Mouse (Mus musculus) erythroblast, embryonic 14.5 days (primary cell): ENCODE measurements around the gene Wdr82. TPM values are rescaled to one million over a fixed set of nuclear protein-coding genes. Genes with fewer than 3 reads are reported as not detected.

Experiments
- H3K27me3 ChIP-seq: 2 replicates; pipeline ENCODE4 v1.6.1; 2012; ENCODE audit warnings: inconsistent platforms; ENCODE audit not compliant: control insufficient read depth
- H3K36me3 ChIP-seq: 2 replicates; pipeline ENCODE4 v1.6.1; 2012; ENCODE audit warnings: mild to moderate bottlenecking, inconsistent platforms; ENCODE audit not compliant: control insufficient read depth
- H3K4me1 ChIP-seq: 2 replicates; pipeline ENCODE4 v1.6.1; 2012; ENCODE audit warnings: inconsistent platforms; ENCODE audit not compliant: control insufficient read depth
- H3K4me3 ChIP-seq: replicated peaks from 2 replicates; pipeline ENCODE3; 2012; ENCODE audit warnings: moderate library complexity, mild to moderate bottlenecking, inconsistent platforms
- H3K9me3 ChIP-seq: 2 replicates; pipeline ENCODE4 v1.6.1; 2012; ENCODE audit warnings: low read length, inconsistent platforms, mixed read lengths; ENCODE audit not compliant: control insufficient read depth
- GATA1 ChIP-seq: IDR thresholded peaks from 2 replicates; pipeline ENCODE4 v1.6.1; 2012; ENCODE audit warnings: low read length, inconsistent platforms, mixed read lengths
- TAL1 ChIP-seq: IDR thresholded peaks from 3 replicates; pipeline ENCODE4 v1.6.1; 2012; ENCODE audit warnings: low read length, inconsistent platforms, mixed read lengths
- polyA plus RNA-seq: library from polyadenylated mRNA; stranded (reverse); fragments of >175 nt; gene quantifications from 2 replicates; pipeline ENCODE4 v1.2.3, GENCODE M21; 2012

Gene Wdr82
- polyA plus RNA-seq, 1 experiment = 0.51 TPM

GRCm38 (mm10) chr9:106172527-106172926 is 1.8 kb downstream of the Wdr82 start:
- H3K27me3 ChIP-seq = no peaks in the 10 kb centered on the region
- no peak for TF ChIP-seq GATA1
- TF ChIP-seq TAL1 = no peak
- peaks cover 37% of the 10 kb centered on the region for H3K36me3 ChIP-seq
- H3K4me1 ChIP-seq = peaks cover 43% of the 10 kb centered on the region
- H3K4me3 ChIP-seq = peak overlapping the region; percentile 95
- no peaks in the 10 kb centered on the region for H3K9me3 ChIP-seq

- no peak for TF ChIP-seq TAL1
- TF ChIP-seq GATA1 = no peak
- H3K4me3 ChIP-seq = peak overlapping the region; percentile 95
Measured at GRCm38 (mm10) chr9:106173363-106173762, 2.6 kb downstream of the Wdr82 start.

GRCm38 (mm10) chr9:106175552-106176200 is 4.9 kb downstream of the Wdr82 start:
- TF ChIP-seq TAL1 = no peak
- no peak for TF ChIP-seq GATA1
- peaks cover 32% of the 10 kb centered on the region for H3K4me1 ChIP-seq
- no peak overlapping the region for H3K4me3 ChIP-seq
- no peaks in the 10 kb centered on the region for H3K9me3 ChIP-seq
- H3K36me3 ChIP-seq = peaks cover 68% of the 10 kb centered on the region
- H3K27me3 ChIP-seq = no peaks in the 10 kb centered on the region

More at GRCm38 (mm10) chr9:106173363-106173762, 2.6 kb downstream of the Wdr82 start:
- peaks cover 43% of the 10 kb centered on the region for H3K4me1 ChIP-seq
- no peaks in the 10 kb centered on the region for H3K9me3 ChIP-seq
- H3K36me3 ChIP-seq = peaks cover 45% of the 10 kb centered on the region
- H3K27me3 ChIP-seq = no peaks in the 10 kb centered on the region

- Histone ChIP-seq H3K36me3 (peaks cover 79% of the 10 kb centered on the region), H3K4me3 (no peak overlapping the region), H3K27me3 (no peaks in the 10 kb centered on the region), H3K9me3 (no peaks in the 10 kb centered on the region), H3K4me1 (peaks cover 26% of the 10 kb centered on the region)
- no peak for TF ChIP-seq GATA1
- no peak for TF ChIP-seq TAL1
Measured at GRCm38 (mm10) chr9:106176769-106177168, 6.0 kb downstream of the Wdr82 start.

DNA sequence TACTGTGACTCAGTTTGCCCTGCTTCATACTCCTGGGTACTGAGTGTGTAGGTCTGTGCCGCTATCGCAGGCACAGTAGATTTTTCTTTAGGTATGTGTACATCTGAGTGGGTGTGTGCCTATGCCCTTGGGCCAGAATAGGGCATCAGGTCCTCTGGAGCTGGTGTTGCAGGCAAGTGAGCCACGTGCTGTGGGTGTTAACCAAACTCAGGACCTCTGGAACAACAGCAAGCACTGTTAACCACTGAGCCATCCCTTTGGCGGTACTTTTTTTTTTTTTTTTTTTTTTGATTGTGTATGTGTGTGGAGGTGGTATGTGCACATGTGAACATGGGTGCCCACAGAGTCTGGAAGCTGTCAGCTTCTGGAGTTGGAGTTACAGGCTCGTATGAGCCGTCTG is 7.1 kb downstream of the Wdr82 start:
- H3K4me3 ChIP-seq = no peak overlapping the region
- no peaks in the 10 kb centered on the region for H3K9me3 ChIP-seq
- H3K4me1 ChIP-seq = peaks cover 22% of the 10 kb centered on the region
- peaks cover 90% of the 10 kb centered on the region for H3K36me3 ChIP-seq
- TF ChIP-seq GATA1 (no peak), TAL1 (no peak)
- no peaks in the 10 kb centered on the region for H3K27me3 ChIP-seq

DNA sequence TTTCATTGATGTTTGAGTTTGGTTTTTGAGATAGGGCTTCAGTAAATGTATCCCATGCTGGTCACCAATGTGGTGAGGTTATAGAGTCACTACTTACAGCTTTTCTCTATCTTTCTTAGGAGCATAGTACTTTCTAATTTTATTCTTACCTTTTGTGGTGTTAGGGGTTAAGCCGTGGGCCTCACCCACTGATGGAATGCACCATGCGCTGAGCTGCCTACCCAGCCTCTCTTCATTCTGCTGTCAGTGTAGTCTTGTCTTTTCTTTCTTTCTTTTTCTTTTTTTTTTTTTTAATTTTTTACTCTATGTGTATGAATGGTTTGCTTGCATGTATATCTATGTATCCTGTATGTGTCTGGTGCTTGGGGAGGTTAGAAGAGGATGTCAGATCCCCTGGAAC is 8.7 kb downstream of the Wdr82 start:
- no peaks in the 10 kb centered on the region for H3K9me3 ChIP-seq
- H3K27me3 ChIP-seq = no peaks in the 10 kb centered on the region
- H3K36me3 ChIP-seq = peaks cover 95% of the 10 kb centered on the region
- H3K4me3 ChIP-seq = no peak overlapping the region
- TF ChIP-seq TAL1 = no peak
- no peak for TF ChIP-seq GATA1
- peaks cover 9% of the 10 kb centered on the region for H3K4me1 ChIP-seq

- Histone ChIP-seq H3K4me1 (peaks cover 6% of the 10 kb centered on the region), H3K9me3 (no peaks in the 10 kb centered on the region), H3K36me3 (peaks cover 96% of the 10 kb centered on the region), H3K4me3 (no peak overlapping the region), H3K27me3 (no peaks in the 10 kb centered on the region)
- TF ChIP-seq TAL1 = no peak
- no peak for TF ChIP-seq GATA1
Measured at GRCm38 (mm10) chr9:106179964-106180363, 9.2 kb downstream of the Wdr82 start.

- H3K9me3 ChIP-seq = no peaks in the 10 kb centered on the region
- H3K4me1 ChIP-seq = no peaks in the 10 kb centered on the region; the same call in 1 of the 2 replicates
- peaks cover 99% of the 10 kb centered on the region for H3K36me3 ChIP-seq
- no peak overlapping the region for H3K4me3 ChIP-seq
- TF ChIP-seq TAL1 (no peak), GATA1 (no peak)
- no peaks in the 10 kb centered on the region for H3K27me3 ChIP-seq
Measured at GRCm38 (mm10) chr9:106182146-106182545, 11.4 kb downstream of the Wdr82 start.

DNA sequence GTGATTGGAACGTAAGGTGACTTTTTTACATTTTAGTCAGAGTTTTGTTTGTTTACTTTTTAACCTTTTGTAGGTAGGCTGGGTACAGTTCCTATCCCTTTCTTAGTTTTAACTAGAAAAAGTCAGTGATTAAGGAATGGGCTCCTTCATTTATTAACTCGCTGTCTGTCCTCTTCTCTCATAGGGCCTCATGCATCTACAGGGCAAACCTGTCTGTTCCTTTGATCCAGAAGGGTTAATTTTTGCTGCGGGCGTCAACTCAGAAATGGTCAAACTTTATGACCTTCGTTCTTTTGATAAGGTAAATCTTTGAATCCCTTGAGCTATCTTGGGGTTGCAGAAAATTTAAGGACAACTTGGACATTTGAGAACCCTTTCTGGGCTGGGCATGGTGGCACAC is 13.3 kb downstream of the Wdr82 start:
- no peak for TF ChIP-seq TAL1
- TF ChIP-seq GATA1 = no peak
- H3K4me3 ChIP-seq = no peak overlapping the region
- no peaks in the 10 kb centered on the region for H3K27me3 ChIP-seq
- no peaks in the 10 kb centered on the region; the same call in 1 of the 2 replicates for H3K4me1 ChIP-seq
- H3K36me3 ChIP-seq = peaks cover 99% of the 10 kb centered on the region
- H3K9me3 ChIP-seq = no peaks in the 10 kb centered on the region

DNA sequence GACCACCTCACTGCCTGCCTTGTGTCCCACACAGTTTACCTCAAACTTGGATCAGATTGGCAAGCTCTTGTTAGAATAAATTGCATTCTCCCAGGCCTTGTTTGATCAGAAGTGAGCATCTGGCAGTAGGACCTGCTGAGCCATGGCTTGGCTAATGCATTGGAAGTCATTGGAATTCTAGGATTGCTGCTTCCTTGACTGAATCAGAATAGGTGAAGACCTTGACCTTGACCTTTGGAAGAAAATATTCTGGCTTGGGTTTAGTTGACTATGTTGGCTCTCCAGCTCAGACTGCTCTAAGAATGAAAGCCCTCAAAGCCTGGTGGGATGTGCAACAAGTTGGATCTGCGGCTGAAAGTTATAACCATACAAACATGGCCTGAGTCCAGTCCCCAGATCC is 20.6 kb downstream of the Wdr82 start:
- Histone ChIP-seq H3K4me3 (no peak overlapping the region), H3K36me3 (peaks cover 89% of the 10 kb centered on the region), H3K27me3 (no peaks in the 10 kb centered on the region)

More for the DNA sequence above, 20.6 kb downstream of the Wdr82 start:
- Histone ChIP-seq H3K9me3 (no peaks in the 10 kb centered on the region), H3K4me1 (no peaks in the 10 kb centered on the region)
- no peak for TF ChIP-seq GATA1
- TF ChIP-seq TAL1 = no peak
